Mouse (Mus musculus) c-Kit-negative CD71-positive TER-119-positive erythroid progenitor cells, embryonic 14.5 days (primary cell): Measurements from ENCODE around the gene Pacrg.

ENCODE experiments used
- DNase-seq: peaks from one replicate; pipeline ENCODE4 v3.0.0-alpha.2; 2013; ENCODE audit warnings: low read depth, low spot score

The Pacrg gene

GRCm38 (mm10) chr17:10452801-10453200 lies 387.3 kb downstream of the Pacrg start:
- DNase-seq: no peak

GRCm38 (mm10) chr17:10451306-10452077 lies 388.6 kb downstream of the Pacrg start:
- DNase-seq: no peak

GRCm38 (mm10) chr17:10449800-10450299 lies 390.3 kb downstream of the Pacrg start:
- DNase-seq: no peak

- no peak for DNase-seq
Observed at GRCm38 (mm10) chr17:10448417-10448816, 391.7 kb downstream of the Pacrg start.

GRCm38 (mm10) chr17:10441501-10442111 lies 398.5 kb downstream of the Pacrg start:
- no peak for DNase-seq

- no peak for DNase-seq
Observed at GRCm38 (mm10) chr17:10440961-10441360, 399.1 kb downstream of the Pacrg start.

GRCm38 (mm10) chr17:10439815-10440214 lies 400.3 kb downstream of the Pacrg start:
- DNase-seq: no peak

- DNase-seq: no peak
Observed at GRCm38 (mm10) chr17:10434867-10435266, 405.2 kb downstream of the Pacrg start.

GRCm38 (mm10) chr17:10432525-10433180 lies 407.5 kb downstream of the Pacrg start:
- DNase-seq: no peak

- no peak for DNase-seq
Observed at GRCm38 (mm10) chr17:10431849-10432524, 408.1 kb downstream of the Pacrg start.

- no peak for DNase-seq
Observed at GRCm38 (mm10) chr17:10430831-10431230, 409.3 kb downstream of the Pacrg start.

GRCm38 (mm10) chr17:10429406-10429805 lies 410.7 kb downstream of the Pacrg start:
- no peak for DNase-seq

- DNase-seq: no peak
Observed at GRCm38 (mm10) chr17:10425311-10425710, 414.8 kb downstream of the Pacrg start.

- no peak for DNase-seq
Observed at GRCm38 (mm10) chr17:10417558-10418253, 422.4 kb downstream of the Pacrg start.

- DNase-seq: no peak
Observed at GRCm38 (mm10) chr17:10416995-10417394, 423.1 kb downstream of the Pacrg start.

GRCm38 (mm10) chr17:10416101-10416500 lies 424.0 kb downstream of the Pacrg start:
- no peak for DNase-seq

- no peak for DNase-seq
Observed at GRCm38 (mm10) chr17:10414383-10414782, 425.7 kb downstream of the Pacrg start.

- no peak for DNase-seq
Observed at GRCm38 (mm10) chr17:10413870-10414269, 426.2 kb downstream of the Pacrg start.

- no peak for DNase-seq
Observed at GRCm38 (mm10) chr17:10410597-10411476, 429.3 kb downstream of the Pacrg start.

- DNase-seq: no peak
Observed at GRCm38 (mm10) chr17:10408681-10409081, 431.4 kb downstream of the Pacrg start.
